Mouse (Mus musculus) midbrain, embryonic 11.5 days (tissue): ENCODE data around the gene Thap12. TPM values are rescaled to one million over a fixed set of nuclear protein-coding genes. Genes with fewer than 3 reads are reported as not detected.

Experiments used
- ATAC-seq: fragments of 200-750 bp; cut with Nextera tagmentation; 2 replicates; pipeline ENCODE4 v1.8.0; 2017; ENCODE audit warnings: moderate TSS enrichment, moderate library complexity; ENCODE audit not compliant: low FRiP score
- DNase-seq: peaks from one replicate; pipeline ENCODE4 v3.0.0; 2015; ENCODE audit warnings: low spot score; ENCODE audit errors: missing footprints
- H3K27ac ChIP-seq: fragments of 300-500 bp; sonication (generic); 2 replicates; pipeline ENCODE4 v1.5.1; 2014; ENCODE audit warnings: low read depth, low read length
- H3K27me3 ChIP-seq: fragments of 300-500 bp; sonication (generic); 2 replicates; pipeline ENCODE4 v1.6.1; 2014; ENCODE audit warnings: mild to moderate bottlenecking, low read length, moderate library complexity, mixed read lengths; ENCODE audit not compliant: control insufficient read depth, insufficient read depth
- H3K36me3 ChIP-seq: fragments of 300-500 bp; sonication (generic); 2 replicates; pipeline ENCODE4 v1.6.1; 2014; ENCODE audit warnings: mild to moderate bottlenecking, low read length, moderate library complexity, mixed read lengths; ENCODE audit not compliant: control insufficient read depth, insufficient read depth
- H3K4me1 ChIP-seq: fragments of 300-500 bp; sonication (generic); 2 replicates; pipeline ENCODE4 v1.6.1; 2014; ENCODE audit warnings: low read length; ENCODE audit not compliant: control insufficient read depth, insufficient read depth
- H3K4me2 ChIP-seq: fragments of 300-500 bp; sonication (generic); 2 replicates; pipeline ENCODE4 v1.6.1; 2014; ENCODE audit warnings: mild to moderate bottlenecking, moderate library complexity
- H3K4me3 ChIP-seq: fragments of 300-500 bp; sonication (generic); 2 replicates; pipeline ENCODE4 v1.5.1; 2014; ENCODE audit warnings: low read depth, low read length
- H3K9ac ChIP-seq: fragments of 300-500 bp; sonication (generic); 2 replicates; pipeline ENCODE4 v1.6.1; 2014; ENCODE audit warnings: low read length
- H3K9me3 ChIP-seq: fragments of 300-500 bp; sonication (generic); 2 replicates; pipeline ENCODE4 v1.6.1; 2016; ENCODE audit warnings: low read length; ENCODE audit not compliant: control insufficient read depth
- WGBS: fragments of 180-500 bp; shearing (Covaris S2); extraction: QIAGEN DNeasy Blood & Tissue Kit; methylation state at CpG from one replicate; pipeline ENCODE4 v1.1.7; 2014; 5-methylcytosine and 5-hydroxymethylcytosine counted together
- polyA plus RNA-seq: library from polyadenylated mRNA; unstranded; fragments of >200 nt; fragmentation: Nextera tagmentation; extraction: Ambion mirVana; gene quantifications from 2 replicates; pipeline ENCODE4 v1.2.1, GENCODE M21; 2014

Thap12 gene
- polyA plus RNA-seq, 1 experiment from 2014 or later, result 91.3 TPM

- Histone ChIP-seq H3K9me3 (no peaks in the 10 kb centered on the region), H3K4me1 (no peaks in the 10 kb centered on the region), H3K4me3 (no peak overlapping the region), H3K27me3 (no peaks in the 10 kb centered on the region), H3K9ac (no peak overlapping the region), H3K36me3 (no peaks in the 10 kb centered on the region), H3K27ac (no peak overlapping the region), H3K4me2 (no peak overlapping the region)
- no peak for DNase-seq
- ATAC-seq, result no peak
- 89% methylated on average over 5 of the region's 5 CpGs for whole genome bisulfite sequencing
These were observed 57.2 kb downstream of the Thap12 start for GRCm38 (mm10) chr7:98760126-98760525.

GRCm38 (mm10) chr7:98763911-98764310 lies 61.0 kb downstream of the Thap12 start:
- Histone ChIP-seq H3K27ac (no peak overlapping the region), H3K4me1 (no peaks in the 10 kb centered on the region), H3K27me3 (no peaks in the 10 kb centered on the region), H3K4me3 (no peak overlapping the region), H3K9me3 (no peaks in the 10 kb centered on the region), H3K36me3 (no peaks in the 10 kb centered on the region), H3K9ac (no peak overlapping the region), H3K4me2 (no peak overlapping the region)
- no peak for ATAC-seq
- WGBS, result 84% methylated on average over 10 of the region's 10 CpGs
- no peak for DNase-seq

DNA sequence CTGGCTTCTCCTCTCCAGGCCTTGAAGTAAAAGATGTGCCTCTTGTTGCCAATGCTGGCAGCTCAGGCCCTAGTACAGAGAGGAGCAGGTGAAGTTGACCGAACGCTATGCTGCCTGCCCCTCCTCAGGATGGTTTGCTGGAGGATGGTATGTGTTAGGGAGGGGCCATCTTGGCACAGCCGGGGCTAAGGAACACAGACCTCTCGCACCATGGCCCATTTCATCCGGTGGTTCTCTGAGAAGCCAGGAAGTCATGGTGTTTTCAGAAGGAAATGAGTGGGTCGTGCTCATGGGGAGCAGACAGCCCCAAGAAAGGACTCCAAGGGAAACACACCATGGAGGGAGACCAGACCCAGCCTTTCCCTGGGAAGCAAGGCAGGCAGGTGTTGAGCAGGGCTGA lies 64.4 kb downstream of the Thap12 start:
- Histone ChIP-seq H3K27me3 (no peaks in the 10 kb centered on the region), H3K4me3 (no peak overlapping the region), H3K9ac (no peak overlapping the region), H3K4me2 (no peak overlapping the region), H3K27ac (no peak overlapping the region), H3K4me1 (no peaks in the 10 kb centered on the region; the same call in 1 of the 2 replicates), H3K36me3 (no peaks in the 10 kb centered on the region), H3K9me3 (no peaks in the 10 kb centered on the region)
- ATAC-seq (no peak), DNase-seq (no peak)
- 75% methylated on average over 6 of the region's 6 CpGs for WGBS

Other genes starting within 250 kb of the Thap12 start
- 4.3 TPM in 2 replicates for gene Lrrc32, start 213.8 kb upstream of the Thap12 start, polyA plus RNA-seq
- 65.4 and 67.9 TPM in 2 replicates for gene Emsy, start 46.3 kb upstream of the Thap12 start, polyA plus RNA-seq
- 0.61 and 0.71 TPM in 2 replicates for gene Wnt11, start 132.0 kb downstream of the Thap12 start, polyA plus RNA-seq